Mouse (Mus musculus): ENCODE measurements around the gene Epas1. TPM values are rescaled to one million over a fixed set of nuclear protein-coding genes. Genes with fewer than 3 reads are reported as not detected.

Gene Epas1
- polyA plus RNA-seq, 1 experiment from 2014 or later = 5.1 TPM

DNA sequence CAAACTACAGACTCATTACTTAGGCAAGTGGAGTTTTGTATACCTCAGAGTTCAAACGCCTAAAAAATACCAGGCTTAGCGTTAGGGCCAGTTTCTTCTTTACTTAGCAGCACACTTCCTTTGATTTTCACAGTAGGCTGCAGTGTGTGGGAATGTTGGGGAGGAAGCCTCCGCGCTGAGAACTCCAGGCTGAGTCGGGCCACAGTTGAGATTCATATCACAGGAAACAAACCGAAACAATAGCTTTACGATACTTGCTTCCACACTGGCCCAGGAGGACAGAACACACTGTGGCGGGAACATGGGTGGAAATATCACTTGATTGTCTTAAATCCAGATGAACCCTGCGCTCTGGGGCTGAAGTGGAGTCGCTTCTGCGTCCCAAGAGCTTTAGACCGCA is 47.0 kb downstream of the Epas1 start:
- H3K9ac ChIP-seq = no peak overlapping the region
- no peaks in the 10 kb centered on the region for H3K9me3 ChIP-seq
- ATAC-seq (replicated peaks) = no peak
- H3K27me3 ChIP-seq (replicated peaks) = no peaks in the 10 kb centered on the region
- H3K36me3 ChIP-seq (replicated peaks) = no peaks in the 10 kb centered on the region
- no peak overlapping the region for H3K27ac ChIP-seq
- 0 out of 2 replicates have a peak, but pooled peaks cover 2% of the 10 kb centered on the region for H3K4me1 ChIP-seq
- H3K4me3 ChIP-seq = no peak overlapping the region
- 73% methylated on average over 12 of the region's 12 CpGs for WGBS
- no peak overlapping the region for H3K4me2 ChIP-seq

DNA sequence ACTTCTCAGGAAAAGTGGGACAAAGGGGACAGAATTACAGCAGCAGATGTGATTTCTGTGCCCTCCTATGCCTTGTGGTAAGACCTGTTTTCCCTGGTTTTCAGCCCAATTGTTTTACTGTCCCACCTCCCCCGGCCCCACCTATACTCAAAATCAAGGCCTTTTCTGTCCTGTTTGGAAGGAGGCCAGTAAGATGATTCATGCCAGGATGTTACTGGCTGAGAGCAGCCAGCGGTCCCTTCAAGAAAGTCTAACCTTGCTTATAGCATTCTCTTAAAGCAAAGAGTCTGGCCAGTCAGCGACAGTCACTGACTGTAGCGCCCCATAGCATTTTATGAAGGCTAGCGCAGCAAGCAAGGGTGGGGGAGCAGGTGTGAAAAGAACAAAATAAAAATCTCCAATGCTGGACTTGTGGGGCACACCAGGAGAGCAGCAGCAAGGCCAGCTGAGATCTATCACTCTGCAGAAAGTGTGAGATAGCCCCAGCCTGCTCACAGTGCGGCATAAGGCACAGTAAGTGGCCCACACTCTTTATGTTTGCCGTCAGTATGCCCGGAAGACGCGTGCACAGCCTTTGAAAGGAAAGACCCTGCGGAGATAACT is 47.8 kb downstream of the Epas1 start:
- Histone ChIP-seq H3K27me3 (replicated peaks) (no peaks in the 10 kb centered on the region), H3K27ac (peak overlapping the region; percentile 51; the same call in 1 of the 2 replicates), H3K36me3 (replicated peaks) (no peaks in the 10 kb centered on the region), H3K4me1 (0 out of 2 replicates have a peak, but pooled peaks cover 2% of the 10 kb centered on the region), H3K4me2 (no peak overlapping the region), H3K4me3 (no peak overlapping the region), H3K9ac (no peak overlapping the region), H3K9me3 (no peaks in the 10 kb centered on the region)
- WGBS = 79% methylated on average over 11 of the region's 11 CpGs
- ATAC-seq (replicated peaks) = no peak

DNA sequence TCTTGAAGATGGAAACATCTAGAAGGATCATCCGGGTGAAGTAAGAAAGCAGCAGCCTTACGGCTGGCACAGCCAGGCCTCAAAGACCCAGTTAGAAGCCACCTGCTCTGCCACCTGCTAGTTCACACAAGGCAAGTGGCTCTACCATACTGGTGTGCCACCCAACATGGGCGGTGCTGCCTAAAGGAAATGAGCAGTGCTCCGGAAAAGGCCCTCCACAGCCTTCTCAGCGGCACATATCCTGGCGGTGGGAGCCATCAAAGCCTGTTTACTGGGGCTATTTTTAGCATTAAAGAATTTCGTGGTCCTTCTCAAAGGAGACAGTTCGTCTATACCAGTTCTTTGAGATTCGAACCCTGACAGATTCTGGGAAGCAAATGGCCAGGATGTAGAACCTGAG is 48.4 kb downstream of the Epas1 start:
- Histone ChIP-seq H3K9me3 (no peaks in the 10 kb centered on the region), H3K4me3 (no peak overlapping the region), H3K4me1 (0 out of 2 replicates have a peak, but pooled peaks cover 2% of the 10 kb centered on the region), H3K27ac (0 out of 2 replicates have a peak overlapping the region, but pooled peaks have one; percentile 51), H3K4me2 (no peak overlapping the region), H3K27me3 (replicated peaks) (no peaks in the 10 kb centered on the region), H3K9ac (no peak overlapping the region), H3K36me3 (replicated peaks) (no peaks in the 10 kb centered on the region)
- no peak for ATAC-seq (replicated peaks)
- WGBS = 71% methylated on average over 9 of the region's 9 CpGs

DNA sequence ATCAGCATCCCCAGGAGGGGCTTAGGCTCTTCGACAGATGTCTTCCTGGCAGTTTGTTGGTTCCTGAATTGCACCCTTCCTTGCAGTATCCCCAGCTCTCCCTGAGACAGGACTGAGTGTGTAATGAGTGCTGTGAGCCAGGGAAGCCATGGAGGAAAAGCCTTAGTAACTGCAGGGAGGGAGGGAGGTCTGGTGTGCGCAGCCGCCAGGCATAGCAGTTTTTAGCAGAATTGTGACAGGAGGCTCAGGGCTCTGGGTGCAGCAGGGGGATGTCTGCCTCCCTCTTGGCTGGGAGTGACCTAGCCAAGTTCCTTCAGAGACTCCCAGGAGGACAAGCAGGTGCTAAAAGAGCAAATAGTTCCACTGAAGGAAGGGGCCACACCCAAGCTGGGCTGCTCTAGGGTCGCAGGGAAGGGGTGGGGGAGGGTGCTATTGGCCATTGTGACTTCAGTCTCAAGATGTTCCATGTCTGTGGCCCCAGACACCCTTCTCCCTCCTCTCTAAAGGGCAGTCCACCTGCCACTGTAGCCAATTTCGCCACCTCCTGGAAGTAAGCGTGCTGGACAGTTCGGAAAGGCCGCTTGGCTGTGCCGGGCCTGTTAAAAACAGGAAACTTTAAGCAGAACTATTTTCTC is 49.0 kb downstream of the Epas1 start:
- no peaks in the 10 kb centered on the region for H3K9me3 ChIP-seq
- no peak overlapping the region for H3K4me3 ChIP-seq
- H3K36me3 ChIP-seq (replicated peaks) = no peaks in the 10 kb centered on the region
- 70% methylated on average over 9 of the region's 9 CpGs for WGBS
- H3K4me1 ChIP-seq = 0 out of 2 replicates have a peak, but pooled peaks cover 2% of the 10 kb centered on the region
- no peaks in the 10 kb centered on the region for H3K27me3 ChIP-seq (replicated peaks)
- H3K9ac ChIP-seq = no peak overlapping the region
- no peak overlapping the region for H3K4me2 ChIP-seq
- no peak overlapping the region for H3K27ac ChIP-seq
- ATAC-seq (replicated peaks) = no peak

DNA sequence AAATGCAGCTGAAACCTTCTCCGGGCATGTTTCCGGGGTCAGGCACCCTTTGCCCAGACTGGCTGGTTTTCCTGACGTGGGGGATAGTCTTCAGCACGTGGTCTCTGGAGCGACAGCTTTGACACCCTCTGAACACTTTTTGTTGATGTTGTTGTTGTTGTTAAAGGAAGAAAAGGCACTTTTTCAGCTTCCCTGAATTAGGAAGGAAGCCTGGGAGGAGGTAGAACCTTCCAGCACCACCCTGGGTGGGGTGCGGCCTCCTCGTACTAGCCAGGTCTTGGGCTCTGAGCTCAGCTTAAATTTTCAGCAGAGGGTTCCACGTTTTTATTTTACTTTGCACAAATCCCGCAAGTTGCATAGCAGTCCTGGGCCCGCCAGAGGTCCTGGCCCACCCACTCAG is 49.6 kb downstream of the Epas1 start:
- Histone ChIP-seq H3K4me3 (no peak overlapping the region), H3K9ac (no peak overlapping the region), H3K27ac (no peak overlapping the region), H3K9me3 (no peaks in the 10 kb centered on the region), H3K4me1 (0 out of 2 replicates have a peak, but pooled peaks cover 2% of the 10 kb centered on the region), H3K27me3 (replicated peaks) (no peaks in the 10 kb centered on the region), H3K4me2 (no peak overlapping the region), H3K36me3 (replicated peaks) (no peaks in the 10 kb centered on the region)
- WGBS = 84% methylated on average over 10 of the region's 10 CpGs
- no peak for ATAC-seq (replicated peaks)

DNA sequence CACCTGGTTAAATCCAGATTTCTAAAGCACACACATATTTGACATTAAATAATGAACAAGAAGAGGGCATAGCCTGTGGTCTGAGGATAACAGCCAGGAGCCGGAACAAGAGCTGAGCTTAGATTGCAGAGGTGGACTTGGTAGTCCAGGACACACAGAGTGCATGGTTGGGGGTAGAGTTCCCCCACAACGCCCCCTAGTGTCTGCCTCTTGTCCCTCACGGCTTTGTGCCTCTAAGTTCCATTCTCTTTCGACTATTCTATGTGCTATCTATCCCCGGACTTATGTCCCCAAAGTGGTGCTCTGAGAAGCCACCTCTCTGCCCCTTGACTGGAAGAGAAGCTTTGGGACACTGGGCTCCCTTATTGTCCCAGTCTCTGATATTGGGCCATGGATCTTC is 50.2 kb downstream of the Epas1 start:
- WGBS = 83% methylated on average over 5 of the region's 5 CpGs
- no peak overlapping the region for H3K9ac ChIP-seq
- no peaks in the 10 kb centered on the region for H3K27me3 ChIP-seq (replicated peaks)
- no peak overlapping the region for H3K4me2 ChIP-seq
- no peaks in the 10 kb centered on the region for H3K9me3 ChIP-seq
- no peak for ATAC-seq (replicated peaks)
- H3K4me1 ChIP-seq = no peaks in the 10 kb centered on the region
- no peaks in the 10 kb centered on the region for H3K36me3 ChIP-seq (replicated peaks)
- no peak overlapping the region for H3K4me3 ChIP-seq
- no peak overlapping the region for H3K27ac ChIP-seq

DNA sequence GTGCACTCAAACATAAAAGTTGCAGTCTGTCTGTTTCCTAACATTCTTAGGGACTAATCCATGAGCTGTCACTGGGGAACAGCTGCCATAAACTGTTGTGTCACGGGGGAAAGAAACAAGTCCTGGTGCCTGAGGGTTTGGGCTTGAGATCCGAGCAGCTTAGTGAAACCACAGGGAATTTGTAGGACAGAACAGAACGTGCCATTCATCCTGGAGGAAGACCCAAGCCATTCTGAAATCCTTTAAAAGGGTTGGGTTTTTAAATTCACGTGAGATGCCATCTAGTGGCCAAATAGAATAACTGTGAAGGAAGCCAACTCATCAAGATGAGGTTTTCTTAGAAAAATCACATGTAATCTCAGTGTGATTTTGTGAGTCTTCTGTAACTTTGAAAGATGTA is 58.5 kb downstream of the Epas1 start:
- Histone ChIP-seq H3K4me1 (no peaks in the 10 kb centered on the region), H3K4me2 (no peak overlapping the region), H3K27ac (no peak overlapping the region), H3K36me3 (replicated peaks) (no peaks in the 10 kb centered on the region), H3K9ac (no peak overlapping the region), H3K4me3 (no peak overlapping the region), H3K27me3 (replicated peaks) (no peaks in the 10 kb centered on the region), H3K9me3 (no peaks in the 10 kb centered on the region)
- no peak; the same call in 1 of the 2 replicates for ATAC-seq (replicated peaks)
- WGBS = under 1% methylated on average over 4 of the region's 4 CpGs

DNA sequence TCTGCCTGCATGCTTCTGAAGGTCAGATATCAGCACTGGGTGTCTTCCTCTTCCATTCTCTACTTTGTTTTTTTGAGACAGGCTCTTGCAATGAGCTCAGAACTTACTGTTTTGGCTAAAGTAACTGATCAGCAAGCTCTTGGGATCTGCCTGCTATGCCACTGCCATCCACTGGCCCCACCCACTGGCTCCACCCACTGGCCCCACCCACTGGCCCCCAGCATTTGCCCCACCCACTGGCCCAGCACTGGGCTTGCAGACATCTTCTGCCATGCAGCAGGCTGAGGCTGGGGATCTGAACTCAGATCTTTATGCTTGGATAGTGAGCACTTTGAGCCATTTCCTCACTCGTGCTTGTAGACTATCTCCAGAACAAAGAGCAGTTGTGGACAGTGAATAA is 60.8 kb downstream of the Epas1 start:
- Histone ChIP-seq H3K9ac (no peak overlapping the region), H3K4me1 (no peaks in the 10 kb centered on the region), H3K9me3 (no peaks in the 10 kb centered on the region), H3K27me3 (replicated peaks) (no peaks in the 10 kb centered on the region), H3K4me2 (no peak overlapping the region), H3K4me3 (no peak overlapping the region), H3K36me3 (replicated peaks) (no peaks in the 10 kb centered on the region), H3K27ac (no peak overlapping the region)
- ATAC-seq (replicated peaks) = no peak
- WGBS = 57% methylated on average over 1 of the region's 1 CpGs

DNA sequence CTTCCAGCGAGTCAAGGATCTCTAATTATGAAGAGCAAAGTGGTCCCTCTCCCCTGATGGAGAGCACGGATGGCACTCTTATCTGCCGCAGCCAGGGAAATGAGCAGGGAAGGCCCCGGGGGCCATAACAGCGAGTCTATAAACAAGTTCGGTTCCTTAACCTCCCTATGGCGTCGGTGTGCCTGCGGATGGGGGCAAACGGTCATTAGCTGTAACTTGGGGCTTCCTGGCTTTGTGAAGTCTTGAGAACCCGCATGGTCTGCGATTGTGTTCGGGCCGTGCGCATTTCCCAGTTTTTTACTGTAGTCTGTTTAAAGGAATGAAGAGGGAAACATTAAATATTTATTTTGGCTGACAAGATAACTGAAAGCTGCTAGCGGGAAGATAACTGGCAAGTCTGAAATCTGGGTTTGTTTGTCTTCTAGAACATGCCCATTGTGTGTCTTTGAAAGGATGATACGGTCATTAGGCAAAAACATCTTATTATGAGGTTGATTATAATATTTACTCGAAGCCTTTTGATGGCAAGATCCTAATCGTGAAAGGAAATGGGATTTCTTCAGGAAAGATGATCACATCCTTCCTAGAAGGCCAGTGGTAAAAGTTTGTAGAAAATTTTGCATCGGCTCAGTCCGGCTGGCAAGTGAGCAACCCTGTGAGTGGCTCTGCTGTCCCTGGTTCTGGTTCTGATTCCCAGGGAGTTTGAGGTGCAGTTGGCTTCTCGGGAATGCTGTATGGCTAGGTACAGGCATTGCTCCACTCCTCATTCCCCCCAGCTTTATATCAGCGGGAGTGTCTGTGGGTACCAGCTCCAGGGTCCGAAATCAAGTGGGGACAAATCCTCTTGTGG is 61.7 kb downstream of the Epas1 start:
- H3K4me3 ChIP-seq = no peak overlapping the region
- no peak overlapping the region for H3K9ac ChIP-seq
- H3K4me2 ChIP-seq = no peak overlapping the region
- H3K27me3 ChIP-seq (replicated peaks) = no peaks in the 10 kb centered on the region
- H3K9me3 ChIP-seq = no peaks in the 10 kb centered on the region
- H3K4me1 ChIP-seq = no peaks in the 10 kb centered on the region
- WGBS = 66% methylated on average over 24 of the region's 24 CpGs
- no peaks in the 10 kb centered on the region for H3K36me3 ChIP-seq (replicated peaks)
- no peak for ATAC-seq (replicated peaks)
- no peak overlapping the region for H3K27ac ChIP-seq

DNA sequence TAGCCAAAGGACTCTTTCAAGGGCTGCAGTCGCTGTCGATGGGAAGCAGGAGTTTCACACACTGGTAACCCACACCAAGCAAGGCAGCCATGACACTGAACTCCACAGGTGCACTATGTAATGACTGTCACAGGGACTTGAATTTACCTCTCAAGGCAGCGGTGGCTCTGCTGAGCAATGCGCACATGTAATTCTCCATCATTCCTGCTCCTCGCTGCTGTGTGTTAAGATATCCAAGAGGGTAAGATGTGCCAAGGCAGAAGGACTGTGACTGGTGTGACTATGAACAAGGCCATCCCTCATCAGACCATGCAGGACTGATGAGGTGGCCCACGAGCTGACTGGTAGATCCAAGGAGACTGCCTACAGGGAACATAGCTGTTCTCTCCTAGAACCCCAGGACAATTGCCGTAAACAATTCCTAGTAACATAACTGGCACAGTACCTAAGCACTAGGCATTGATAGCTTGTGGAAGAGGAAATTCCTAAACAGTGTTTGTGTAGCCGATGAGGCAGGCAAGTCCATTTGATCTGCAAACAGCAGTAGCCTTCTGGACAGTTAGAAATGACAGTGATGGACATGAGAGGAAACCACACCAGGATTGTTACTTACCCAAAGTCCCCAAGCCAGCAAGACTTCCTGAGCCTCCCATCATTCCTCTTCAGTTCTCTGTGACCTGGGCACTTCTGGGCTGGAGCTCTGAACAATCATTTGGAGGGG is 68.7 kb downstream of the Epas1 start:
- WGBS = 91% methylated on average over 8 of the region's 8 CpGs
- no peaks in the 10 kb centered on the region for H3K27me3 ChIP-seq (replicated peaks)
- H3K4me2 ChIP-seq = no peak overlapping the region
- H3K9me3 ChIP-seq = no peaks in the 10 kb centered on the region
- H3K36me3 ChIP-seq (replicated peaks) = no peaks in the 10 kb centered on the region
- no peak for ATAC-seq (replicated peaks)
- no peaks in the 10 kb centered on the region for H3K4me1 ChIP-seq
- H3K27ac ChIP-seq = no peak overlapping the region
- no peak overlapping the region for H3K4me3 ChIP-seq
- H3K9ac ChIP-seq = no peak overlapping the region

DNA sequence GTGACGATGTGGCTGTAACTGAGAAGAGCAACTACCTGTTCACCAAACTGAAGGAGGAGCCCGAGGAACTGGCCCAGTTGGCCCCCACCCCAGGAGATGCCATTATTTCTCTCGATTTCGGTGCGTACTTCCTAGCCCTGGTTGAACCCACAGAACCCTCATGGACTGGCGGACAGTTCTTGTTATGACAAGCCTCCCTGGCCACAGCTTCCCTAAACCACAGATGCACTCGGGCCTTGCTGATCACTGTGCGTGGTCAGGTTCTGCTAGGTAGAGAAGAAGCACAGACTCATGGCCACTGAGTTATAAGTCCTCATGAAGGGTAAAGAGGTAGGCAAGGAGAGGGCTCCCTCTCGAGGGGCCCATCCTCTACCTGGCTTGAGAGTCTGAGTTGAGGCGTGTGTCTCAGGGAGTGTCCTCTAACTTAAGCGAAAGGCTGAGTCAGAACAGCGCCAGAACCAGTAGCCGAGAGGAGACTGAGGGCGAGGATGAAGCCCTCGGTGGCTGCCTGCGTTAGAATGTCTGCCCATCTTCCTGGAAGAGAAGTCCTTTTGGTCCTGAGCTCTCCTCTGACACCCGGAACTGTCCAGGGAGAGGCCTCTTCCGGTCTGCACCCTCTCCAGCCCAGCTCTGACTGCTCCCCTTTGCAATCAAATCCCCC is 71.1 kb downstream of the Epas1 start:
- H3K4me1 ChIP-seq = no peaks in the 10 kb centered on the region

More for the DNA sequence above, 71.1 kb downstream of the Epas1 start:
- no peak overlapping the region for H3K4me2 ChIP-seq
- no peak for ATAC-seq (replicated peaks)
- no peaks in the 10 kb centered on the region for H3K27me3 ChIP-seq (replicated peaks)
- H3K9ac ChIP-seq = no peak overlapping the region
- WGBS = 88% methylated on average over 18 of the region's 18 CpGs
- H3K36me3 ChIP-seq (replicated peaks) = no peaks in the 10 kb centered on the region
- no peaks in the 10 kb centered on the region for H3K9me3 ChIP-seq
- H3K27ac ChIP-seq = no peak overlapping the region
- H3K4me3 ChIP-seq = no peak overlapping the region

All from midbrain, embryonic 15.5 days (tissue).